ENCODE assay signal across 10 mouse cellular contexts in the genomic region with DNA sequence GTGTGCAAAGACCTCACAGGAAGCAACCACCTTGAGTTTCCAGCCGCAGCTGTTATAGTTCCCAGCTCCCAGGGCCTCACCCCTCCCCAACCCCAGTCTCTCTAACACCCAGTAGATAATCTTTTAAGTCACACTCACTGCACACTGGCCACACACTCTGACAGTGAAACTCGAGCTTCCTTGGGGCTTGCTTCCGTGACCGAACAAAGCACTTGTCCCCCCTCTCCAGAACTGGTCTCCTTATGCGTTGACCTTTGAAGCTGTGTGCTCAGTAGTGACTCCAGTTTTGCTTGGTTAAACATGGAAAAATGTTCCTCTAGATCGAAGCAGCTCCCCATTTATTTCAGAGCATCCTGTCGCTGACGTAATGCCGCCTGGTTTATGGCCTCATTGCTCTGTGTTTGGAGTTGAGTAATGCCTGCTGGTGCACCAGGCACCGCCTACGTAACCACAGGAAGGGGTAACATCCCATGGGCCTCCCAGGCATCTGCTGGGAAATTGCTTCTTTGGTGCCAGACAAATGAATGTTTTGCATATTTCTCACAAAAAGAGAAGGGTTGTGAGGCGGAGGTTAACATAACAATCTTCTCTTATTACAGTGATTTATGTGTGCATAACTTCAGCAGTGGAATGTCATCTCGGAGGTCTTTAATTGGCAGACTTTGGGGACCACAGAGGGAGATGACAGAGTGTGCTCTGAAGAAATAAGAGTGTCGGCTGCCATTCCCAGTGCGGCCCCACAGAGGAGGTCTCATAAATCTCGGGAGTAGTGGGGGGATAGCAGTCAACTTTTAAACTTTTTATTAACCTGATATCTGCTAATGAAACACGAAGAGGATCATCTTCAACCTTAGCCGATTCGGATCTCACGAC.
DNase-seq lines count a peak whose midpoint lies in the region; ATAC-seq and TF ChIP-seq lines count a peak whose summit lies in the region.
"Had no signal": no experiment of that assay in that cellular context is flagged by ENCODE, and none has a peak within 500 bp of the region (broad histone marks: within the 10 kb centered on the region; RNA-seq: fewer than 3 reads in every experiment).

No protein-coding gene starts in this region.

- TF ChIP-seq CTCF in kidney, postnatal 0 days (IDR thresholded peaks at IDR 0.05; ENCODE audit: low read depth): no peak
- TF ChIP-seq CTCF in heart, adult 2 months (IDR thresholded peaks at IDR 0.05): no peak

- no peaks in the 10 kb centered on the region for H3K79me2 ChIP-seq in heart, adult 2 months (replicated peaks; ENCODE audit: control insufficient read depth, insufficient read depth, low read length)

- H3K4me1 ChIP-seq in embryonic facial prominence, embryonic 15.5 days: peaks cover 11% of the 10 kb centered on the region
- H3K4me1 ChIP-seq in kidney, postnatal 0 days (replicated peaks; ENCODE audit: insufficient read depth, low read length): 0 out of 2 replicates have a peak, but pooled peaks cover 2% of the 10 kb centered on the region
- no peaks in the 10 kb centered on the region for H3K4me1 ChIP-seq in heart, adult 2 months (ENCODE audit: control insufficient read depth, insufficient read depth, low read length)

- H3K4me3 ChIP-seq in embryonic facial prominence, embryonic 15.5 days (replicated peaks): no peak overlapping the region
- H3K4me3 ChIP-seq in kidney, postnatal 0 days (replicated peaks; ENCODE audit: low read depth, low read length): no peak overlapping the region
- H3K4me3 ChIP-seq in heart, adult 2 months: no peak overlapping the region

- TF ChIP-seq EP300 in heart, adult 2 months (IDR thresholded peaks at IDR 0.05; ENCODE audit: insufficient read depth, low read depth, low read length): no peak

- WGBS in embryonic facial prominence, embryonic 15.5 days: 41% methylated on average over 20 of the region's 20 CpGs
- 12% methylated on average over 20 of the region's 20 CpGs for WGBS in kidney, postnatal 0 days
- 80% methylated on average over 20 of the region's 20 CpGs for WGBS in heart, adult 2 months

- H3K9ac ChIP-seq in embryonic facial prominence, embryonic 15.5 days: no peak overlapping the region
- no peak overlapping the region for H3K9ac ChIP-seq in kidney, postnatal 0 days (ENCODE audit: low read depth, low read length)
- H3K9ac ChIP-seq in heart, adult 2 months (ENCODE audit: low read depth, low read length): no peak overlapping the region
- H3K9ac ChIP-seq: hindbrain, embryonic 14.5 days had no signal

- H3K4me2 ChIP-seq in embryonic facial prominence, embryonic 15.5 days (replicated peaks): no peak overlapping the region
- no peak overlapping the region for H3K4me2 ChIP-seq in kidney, postnatal 0 days (ENCODE audit: low read length)
- H3K4me2 ChIP-seq: hindbrain, embryonic 14.5 days had no signal

- TF ChIP-seq POLR2A in heart, adult 2 months (IDR thresholded peaks at IDR 0.05; ENCODE audit: insufficient read depth, low read depth, low read length): no peak

- peak; percentile 39 to 74 for DNase-seq in layer of hippocampus, adult 18-20 months (ENCODE audit: low spot score in 2 of 2)
- DNase-seq in layer of hippocampus, postnatal 25 days (ENCODE audit: extremely low spot score in 1 of 2, low spot score in 1 of 2): no peak
- DNase-seq in kidney, postnatal 0 days (ENCODE audit: low spot score): peak; percentile 96
- peak; percentile 83 for DNase-seq in lung, postnatal 10 days
- DNase-seq in heart, adult 2 months: no peak
- DNase-seq in frontal cortex, adult 2 months (ENCODE audit: extremely low spot score in 1 of 2, low spot score in 1 of 2): no peak
- DNase-seq: cerebellum, adult 9-11 months had no signal

- H3K36me3 ChIP-seq in embryonic facial prominence, embryonic 15.5 days: no peaks in the 10 kb centered on the region
- H3K36me3 ChIP-seq in kidney, postnatal 0 days (ENCODE audit: insufficient read depth, low read length): no peaks in the 10 kb centered on the region
- H3K36me3 ChIP-seq in heart, adult 2 months (ENCODE audit: control insufficient read depth, insufficient read depth, low read length): no peaks in the 10 kb centered on the region

- H3K9me3 ChIP-seq in embryonic facial prominence, embryonic 15.5 days (replicated peaks): no peaks in the 10 kb centered on the region
- H3K9me3 ChIP-seq in kidney, postnatal 0 days (replicated peaks; ENCODE audit: low read length): no peaks in the 10 kb centered on the region

- H3K27ac ChIP-seq in embryonic facial prominence, embryonic 15.5 days (replicated peaks): 0 out of 2 replicates have a peak overlapping the region, but pooled peaks have one; percentile 2
- peak overlapping the region; percentile 63 for H3K27ac ChIP-seq in kidney, postnatal 0 days
- H3K27ac ChIP-seq in heart, adult 2 months: no peak overlapping the region
- H3K27ac ChIP-seq: hindbrain, embryonic 14.5 days had no signal

- intact Hi-C loops in heart, adult 2 months (cut with DNase I): no loop called here

- peak; percentile 76 for ATAC-seq in embryonic facial prominence, embryonic 15.5 days (ENCODE audit: insufficient number of reproducible peaks, low FRiP score, low TSS enrichment, low read depth)
- peak; percentile 94 for ATAC-seq in kidney, postnatal 0 days (replicated peaks; ENCODE audit: low FRiP score, low read depth)
- ATAC-seq in activated CD4-positive, CD25-positive, alpha-beta regulatory T cell, adult 4 months: no peak

- no peaks in the 10 kb centered on the region for H3K27me3 ChIP-seq in embryonic facial prominence, embryonic 15.5 days
- H3K27me3 ChIP-seq in kidney, postnatal 0 days (ENCODE audit: insufficient read depth, low read length): no peaks in the 10 kb centered on the region
- no peaks in the 10 kb centered on the region for H3K27me3 ChIP-seq in heart, adult 2 months (ENCODE audit: control insufficient read depth, insufficient read depth, low read length)

Comparison
In these comparisons a context has a peak if more than half of its experiments do, and no peak if none do; other contexts are left out.
1. DNase-seq: peak in layer of hippocampus, adult 18-20 months (2 of 2), kidney, postnatal 0 days (single experiment) and lung, postnatal 10 days (single experiment); none in layer of hippocampus, postnatal 25 days (0 of 2), heart, adult 2 months (0 of 2) and frontal cortex, adult 2 months (0 of 2).